Mouse (Mus musculus) thymus, adult 18-20 months (tissue): Measurements from ENCODE around the gene Dkk1.
"Not testable (repeated sequence)": the region's sequence is repeated elsewhere in the genome, so short reads cannot be mapped to it uniquely, and the experiment has no call there.

Experiments used
- DNase-seq, 2 experiments: peaks; one replicate each; pipeline ENCODE4 v3.0.0; 2022; ENCODE audit warnings: mixed read lengths in 2 of 2

Gene Dkk1

GRCm38 (mm10) chr19:30549044-30549853 lies at the start of gene Dkk1:
TSS of gene Dkk1 (minus strand) at chr19:30549665.
- no peak for DNase-seq

- DNase-seq = no peak
Observed at GRCm38 (mm10) chr19:30586366-30586765, 36.9 kb upstream of the Dkk1 start.

GRCm38 (mm10) chr19:30564516-30564915 lies 15.1 kb upstream of the Dkk1 start:
- no peak for DNase-seq

DNA sequence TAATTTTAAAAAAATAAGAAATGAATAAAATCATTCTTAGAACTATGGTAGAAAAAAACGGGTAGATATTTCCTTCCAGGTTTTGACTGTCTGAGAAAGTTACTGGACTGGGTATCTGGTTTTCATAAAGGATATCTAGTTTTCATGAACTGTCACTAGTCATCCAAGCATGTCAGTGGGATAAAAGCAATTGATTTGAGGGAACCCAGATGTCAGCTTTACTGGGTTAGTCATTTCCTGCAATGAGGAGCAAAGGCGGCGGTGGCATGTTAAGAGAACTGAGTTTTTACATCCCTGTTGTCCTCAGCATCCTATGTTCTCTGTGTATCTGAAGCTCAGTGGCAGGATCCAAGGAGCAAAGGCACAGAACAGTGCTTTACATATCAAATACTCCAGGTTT lies 14.4 kb upstream of the Dkk1 start:
- no peak for DNase-seq

DNA sequence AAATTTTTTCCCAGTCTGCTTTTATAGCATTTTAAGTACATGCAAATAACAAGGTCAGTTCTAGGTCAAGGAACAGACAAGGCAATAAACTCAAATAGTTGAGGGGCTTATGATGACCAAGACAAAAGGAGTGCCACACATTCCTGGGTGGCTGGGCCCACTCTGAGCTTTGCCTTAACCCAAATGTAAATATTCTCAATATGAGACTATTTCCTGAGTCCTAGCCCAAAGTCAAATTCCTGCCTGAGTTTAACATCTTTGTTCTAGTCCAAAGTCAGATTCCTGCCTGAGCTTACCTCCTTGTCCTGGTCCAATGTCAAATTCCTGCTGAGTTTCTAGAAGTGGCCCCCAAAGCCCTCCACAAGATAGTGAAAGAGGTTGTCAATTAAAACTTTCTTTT lies 8.6 kb upstream of the Dkk1 start:
- DNase-seq = no peak

DNA sequence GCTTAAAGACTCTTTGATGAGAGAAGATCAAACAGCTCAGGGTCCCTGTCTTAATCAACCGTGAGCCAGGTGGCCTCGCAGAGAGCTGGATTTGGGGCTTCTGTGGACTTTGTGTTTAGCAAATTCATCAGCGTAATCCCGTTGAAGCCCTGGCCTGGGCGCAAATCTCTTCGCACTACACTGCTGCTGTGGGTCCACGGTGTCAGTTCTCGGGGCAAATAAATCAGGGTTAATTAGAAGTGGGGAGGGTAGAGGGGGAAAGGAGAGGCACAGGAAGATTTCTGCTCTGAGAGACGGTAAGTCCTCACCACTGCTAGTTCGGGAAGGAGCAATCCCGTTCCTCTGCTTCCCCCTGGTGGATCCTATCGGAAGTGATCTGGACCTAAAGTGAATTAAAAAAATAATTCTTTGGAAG lies 5.0 kb upstream of the Dkk1 start:
- DNase-seq = peak in 1 of 2 experiments; percentile 6

DNA sequence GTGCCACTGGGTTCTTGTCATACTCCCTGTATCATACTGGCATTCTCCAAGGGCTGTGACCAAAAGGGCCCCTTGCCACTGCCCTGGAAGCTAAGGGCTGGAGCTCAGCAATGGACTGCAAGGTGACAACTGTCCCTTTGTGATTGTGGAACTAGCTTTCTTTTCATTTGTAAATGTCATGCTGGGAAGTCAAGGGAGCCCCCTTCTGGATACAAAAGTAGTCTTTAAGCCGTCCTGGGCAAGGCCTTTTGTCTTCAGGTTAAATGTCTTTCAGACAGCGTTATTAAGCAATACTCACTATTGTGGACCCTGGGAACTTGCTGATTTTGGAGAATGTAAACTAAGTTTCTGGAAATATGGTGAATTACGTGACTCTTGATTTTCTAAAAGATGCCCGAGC lies 4.3 kb upstream of the Dkk1 start:
- DNase-seq = no peak

- DNase-seq = no peak
Observed at GRCm38 (mm10) chr19:30552260-30552659, 2.8 kb upstream of the Dkk1 start.

DNA sequence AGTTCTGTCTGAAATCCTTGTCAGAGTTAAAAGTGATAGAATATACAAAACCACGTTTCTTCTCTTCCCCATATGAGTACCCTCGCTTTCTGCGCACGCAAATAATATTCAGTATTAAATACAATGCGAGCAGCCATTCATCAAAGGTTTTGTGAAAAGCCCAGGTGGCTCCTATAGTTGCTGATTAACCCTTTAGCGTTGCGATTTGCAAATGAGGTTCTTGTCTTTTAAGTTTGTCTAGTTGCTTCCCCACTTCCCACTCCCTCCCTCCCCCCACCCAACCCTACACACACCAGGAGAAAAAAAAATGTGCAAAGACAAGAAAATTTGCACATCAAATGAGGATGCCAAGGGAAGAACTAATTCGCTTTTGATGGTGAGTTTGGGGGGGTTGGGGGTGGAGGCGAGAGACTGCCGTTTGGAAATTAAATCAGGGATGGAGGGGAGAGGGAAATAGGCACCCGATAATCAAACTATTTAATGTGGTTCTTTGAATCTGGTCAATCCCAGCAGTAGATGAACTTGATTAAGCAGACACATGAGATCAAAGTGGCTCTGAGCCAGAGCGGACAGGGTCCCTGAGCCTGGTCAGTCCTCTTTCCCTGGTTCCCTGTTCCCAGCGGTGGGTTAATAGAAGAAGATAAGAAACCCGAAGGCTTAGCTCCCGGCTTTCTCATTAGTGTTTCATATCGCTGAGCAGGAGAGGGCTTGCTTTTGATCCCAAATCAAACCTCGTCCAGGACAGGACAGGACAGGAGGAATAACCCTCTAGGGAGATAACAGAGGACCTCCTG lies 586 bp upstream of the Dkk1 start:
- DNase-seq = no peak

DNA sequence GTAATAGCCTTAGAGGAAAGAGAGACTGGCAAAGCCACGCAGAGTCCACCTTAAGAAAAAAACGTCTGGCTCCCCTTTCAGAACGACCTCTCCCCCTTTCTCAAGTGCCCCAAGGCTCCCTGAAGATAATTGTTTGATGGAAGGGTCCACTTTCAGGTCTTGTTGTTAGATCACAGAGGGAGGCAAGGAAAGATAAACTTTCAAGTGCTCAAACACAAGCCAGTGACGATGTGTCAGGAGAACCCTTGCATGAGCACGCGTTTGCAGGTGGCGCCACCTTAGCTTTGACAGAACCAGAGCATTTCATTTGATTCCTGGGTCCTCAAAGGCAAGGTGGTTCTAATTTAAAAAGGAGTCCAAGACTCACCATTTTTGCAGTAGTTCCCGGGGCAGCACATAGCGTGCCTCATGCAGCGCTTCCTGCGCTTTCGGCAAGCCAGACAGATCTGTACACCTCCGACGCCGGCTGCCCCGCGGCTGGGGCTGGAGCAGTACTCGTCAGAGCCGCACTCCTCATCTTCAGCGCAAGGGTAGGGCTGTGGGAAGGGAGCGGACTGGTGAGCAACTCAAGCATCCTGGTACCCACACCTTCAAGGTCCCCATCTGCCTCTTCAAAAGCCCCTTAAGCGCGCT lies 938 bp downstream of the Dkk1 start:
- no peak for DNase-seq

GRCm38 (mm10) chr19:30539365-30539941 lies 10.0 kb downstream of the Dkk1 start:
- DNase-seq = not testable (repeated sequence)

DNA sequence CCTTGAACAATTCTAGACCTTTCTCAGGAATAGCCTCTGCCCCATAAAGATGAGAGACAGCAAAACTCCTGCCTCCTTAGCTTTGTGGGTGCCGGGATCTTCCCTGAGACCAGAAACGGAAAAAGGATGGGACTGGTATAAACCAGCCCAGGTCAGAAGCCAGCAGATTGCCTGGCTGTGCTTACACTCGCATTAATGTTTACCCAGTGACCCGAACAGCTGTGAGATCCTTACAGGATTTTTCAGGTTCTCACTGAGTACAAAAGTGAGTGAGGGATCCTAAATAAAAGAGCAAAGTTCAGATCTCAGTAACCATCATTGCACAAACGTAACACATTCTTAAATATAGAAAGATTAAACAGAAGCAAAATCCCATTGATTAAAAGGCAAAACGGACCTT lies 32.7 kb downstream of the Dkk1 start:
- no peak for DNase-seq

- no peak for DNase-seq
Observed at GRCm38 (mm10) chr19:30510481-30510880, 39.0 kb downstream of the Dkk1 start.

- no peak for DNase-seq
Observed at GRCm38 (mm10) chr19:30505497-30505896, 44.0 kb downstream of the Dkk1 start.
